Mouse (Mus musculus): ENCODE measurements around the gene Lamtor2. TPM values are rescaled to one million over a fixed set of nuclear protein-coding genes. Genes with fewer than 3 reads are reported as not detected.

Lamtor2 gene
- polyA plus RNA-seq, 1 experiment from 2014 or later, result 182 TPM

DNA sequence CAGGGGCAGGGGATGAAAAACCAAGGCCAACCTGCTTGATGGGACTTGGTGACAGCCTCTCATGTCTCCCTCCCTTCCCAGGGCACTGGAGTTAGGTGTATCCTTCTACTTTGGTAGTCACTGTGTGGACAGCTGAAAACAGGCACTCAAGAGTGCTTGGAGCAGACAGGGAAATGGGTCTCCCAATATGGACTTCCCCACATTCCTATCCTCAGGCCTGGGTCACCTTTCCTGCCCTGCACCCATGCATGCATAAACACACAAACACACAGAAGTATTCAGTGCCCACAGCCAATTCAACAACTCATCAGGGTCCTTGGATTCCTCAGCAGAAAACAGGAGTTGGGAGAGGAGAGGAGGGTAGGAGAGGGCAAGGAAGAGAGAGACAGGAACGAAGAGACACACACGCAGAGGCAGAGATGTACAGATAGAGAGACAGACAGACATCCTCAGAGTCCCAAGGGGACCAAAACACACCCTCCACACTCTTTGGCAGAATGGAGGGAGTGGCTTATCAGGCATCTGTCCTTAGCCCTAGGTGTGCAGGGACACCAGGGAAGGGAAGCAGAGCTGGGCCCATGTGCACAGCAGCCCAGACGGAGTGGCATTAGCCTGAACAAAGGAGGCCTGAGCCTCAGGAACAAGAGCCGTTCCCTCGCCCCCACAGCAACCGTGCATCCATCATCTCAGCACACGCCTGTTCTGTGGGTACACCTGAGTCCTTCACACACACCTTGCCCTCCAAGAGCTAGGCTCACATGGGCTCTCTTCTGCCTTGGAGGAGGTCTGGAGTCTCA is 23.5 kb downstream of the Lamtor2 start:
- Histone ChIP-seq H3K4me1 (replicated peaks) (peaks cover 57% of the 10 kb centered on the region), H3K4me3 (replicated peaks) (peak overlapping the region; percentile 94), H3K4me2 (replicated peaks) (peak overlapping the region; percentile 89), H3K27me3 (no peaks in the 10 kb centered on the region), H3K9ac (replicated peaks) (peak overlapping the region; percentile 100), H3K9me3 (no peaks in the 10 kb centered on the region), H3K36me3 (peaks cover 10% of the 10 kb centered on the region), H3K27ac (peak overlapping the region; percentile 99)
- 15% methylated on average over 7 of the region's 7 CpGs for WGBS
- ATAC-seq, result no peak

DNA sequence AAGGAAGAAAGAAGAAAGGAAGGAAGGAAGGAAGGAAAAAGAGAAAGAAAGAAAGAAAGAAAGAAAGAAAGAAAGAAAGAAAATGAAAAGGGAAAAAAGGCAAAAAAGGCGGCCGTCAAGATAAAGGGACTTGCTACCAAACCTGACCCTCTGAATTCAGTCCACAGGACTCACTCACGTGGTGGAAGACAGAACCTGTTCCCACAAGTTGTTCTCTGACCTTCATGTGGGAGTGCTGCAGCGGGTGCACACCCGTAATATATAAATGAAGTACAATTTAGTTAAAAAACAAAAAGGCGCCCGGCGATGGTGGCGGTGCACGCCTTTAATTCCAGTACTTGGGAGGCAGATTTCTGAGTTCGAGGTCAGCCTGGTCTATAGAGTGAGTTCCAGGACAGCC is 24.2 kb downstream of the Lamtor2 start:
- ATAC-seq, result no peak
- Histone ChIP-seq H3K27me3 (no peaks in the 10 kb centered on the region), H3K36me3 (peaks cover 18% of the 10 kb centered on the region), H3K9ac (replicated peaks) (no peak overlapping the region), H3K4me3 (replicated peaks) (peak overlapping the region; percentile 94; the same call in 1 of the 2 replicates), H3K4me1 (replicated peaks) (peaks cover 53% of the 10 kb centered on the region), H3K27ac (no peak overlapping the region), H3K9me3 (no peaks in the 10 kb centered on the region), H3K4me2 (replicated peaks) (peak overlapping the region; percentile 89)
- WGBS, result 83% methylated on average over 11 of the region's 11 CpGs

DNA sequence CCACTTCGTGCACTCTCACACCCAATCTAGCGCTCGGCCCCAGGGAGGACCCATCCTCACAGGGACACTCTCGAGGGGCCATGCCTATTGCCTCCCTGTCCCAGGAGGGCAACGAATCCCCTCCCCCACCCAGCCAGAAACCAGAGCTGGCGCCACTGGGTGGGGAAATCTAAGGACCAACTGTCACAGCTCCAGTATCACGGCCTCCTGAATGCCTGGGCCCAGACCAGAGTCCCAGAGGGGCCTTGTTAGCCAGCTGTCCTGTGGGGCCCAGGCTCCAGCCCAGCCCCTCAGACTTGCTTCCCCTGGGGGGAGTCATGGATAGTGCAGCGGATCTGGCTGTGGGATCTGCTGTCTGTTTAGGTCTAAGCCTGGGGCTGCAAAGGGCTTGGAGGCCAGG is 25.3 kb downstream of the Lamtor2 start:
- Histone ChIP-seq H3K9ac (replicated peaks) (peak overlapping the region; percentile 65), H3K27ac (peak overlapping the region; percentile 73), H3K4me1 (replicated peaks) (peaks cover 53% of the 10 kb centered on the region), H3K9me3 (no peaks in the 10 kb centered on the region), H3K27me3 (no peaks in the 10 kb centered on the region), H3K4me2 (replicated peaks) (peak overlapping the region; percentile 89), H3K36me3 (peaks cover 27% of the 10 kb centered on the region), H3K4me3 (replicated peaks) (peak overlapping the region; percentile 18)
- 29% methylated on average over 8 of the region's 8 CpGs for WGBS
- ATAC-seq, result no peak

DNA sequence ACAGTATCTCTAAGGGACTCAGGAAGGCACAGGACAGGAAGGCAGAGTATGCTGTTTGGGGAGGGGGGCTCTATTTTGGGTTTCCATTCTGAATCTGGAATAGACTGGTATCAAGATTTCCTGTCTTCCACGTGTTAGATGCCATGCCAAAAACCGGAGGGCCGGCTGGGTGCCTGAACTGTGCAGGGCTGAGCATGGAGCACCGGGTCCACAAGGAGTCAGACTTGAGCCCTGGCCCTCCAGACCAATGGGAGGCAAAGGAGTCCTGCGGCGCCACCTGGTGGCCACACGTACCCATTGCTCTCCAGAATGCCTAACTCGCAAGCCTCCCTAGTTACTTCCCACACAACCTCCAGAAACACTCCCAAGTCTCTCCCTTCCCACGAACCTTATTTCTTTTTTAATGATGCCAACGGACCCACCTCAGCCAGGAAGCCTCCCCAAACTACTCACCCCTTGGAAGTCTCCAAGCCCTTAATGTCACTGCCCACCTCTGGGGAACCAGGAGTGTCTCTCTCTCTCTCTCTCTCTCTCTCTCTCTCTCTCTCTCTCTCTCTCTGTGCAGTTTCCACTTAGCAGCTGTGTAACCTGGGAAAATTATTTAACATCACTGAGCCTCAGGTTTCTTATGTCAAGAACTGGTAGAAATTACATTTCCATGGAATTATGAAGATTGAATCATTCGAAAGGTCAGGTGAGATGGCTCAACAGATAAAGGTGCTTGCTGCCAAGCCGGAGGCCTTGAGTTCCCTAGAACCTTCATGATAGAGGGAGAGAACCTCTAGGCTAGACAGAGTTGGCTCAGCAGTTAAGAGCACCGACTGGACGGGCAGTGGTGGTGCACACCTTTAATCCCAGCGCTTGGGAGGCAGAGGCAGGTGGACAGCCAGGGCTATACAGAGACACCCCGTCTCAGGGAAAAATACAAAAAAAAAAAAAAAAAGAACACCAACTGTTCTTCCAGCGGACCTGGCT is 26.4 kb downstream of the Lamtor2 start:
- peak overlapping the region; percentile 46 for H3K4me2 ChIP-seq (replicated peaks)
- H3K9me3 ChIP-seq, result no peaks in the 10 kb centered on the region
- 36% methylated on average over 17 of the region's 17 CpGs for WGBS
- peaks cover 27% of the 10 kb centered on the region for H3K36me3 ChIP-seq
- peak overlapping the region; percentile 21 for H3K4me3 ChIP-seq (replicated peaks)
- peak overlapping the region; percentile 43; the same call in 1 of the 2 replicates for H3K9ac ChIP-seq (replicated peaks)
- peaks cover 58% of the 10 kb centered on the region for H3K4me1 ChIP-seq (replicated peaks)
- ATAC-seq, result peak; percentile 68
- H3K27ac ChIP-seq, result peak overlapping the region; percentile 36; the same call in 1 of the 2 replicates
- H3K27me3 ChIP-seq, result no peaks in the 10 kb centered on the region

DNA sequence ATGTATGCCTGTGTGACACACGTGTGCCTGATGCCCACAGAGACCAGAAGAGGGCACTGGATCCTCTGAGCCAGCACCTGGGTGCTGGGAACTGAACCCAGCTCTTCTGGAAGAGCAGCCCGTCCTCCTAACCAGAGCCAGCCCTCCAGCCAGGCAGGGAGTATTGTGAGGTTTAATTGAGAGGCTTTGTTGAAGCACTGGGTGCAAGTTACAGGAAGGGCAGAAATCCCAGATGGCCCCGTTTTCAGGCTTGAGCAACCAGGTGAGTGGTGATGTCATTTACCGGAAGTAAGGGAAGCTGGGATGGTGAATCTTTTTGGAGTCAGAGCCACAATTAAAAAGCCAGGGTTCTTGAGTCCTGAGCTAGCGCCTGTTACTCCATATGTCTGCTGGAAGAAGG is 27.9 kb downstream of the Lamtor2 start:
- H3K9ac ChIP-seq (replicated peaks), result 0 out of 2 replicates have a peak overlapping the region, but pooled peaks have one; percentile 30
- WGBS, result 88% methylated on average over 5 of the region's 5 CpGs
- peaks cover 52% of the 10 kb centered on the region for H3K4me1 ChIP-seq (replicated peaks)
- H3K27ac ChIP-seq, result no peak overlapping the region
- no peaks in the 10 kb centered on the region for H3K27me3 ChIP-seq
- H3K4me3 ChIP-seq (replicated peaks), result no peak overlapping the region
- H3K4me2 ChIP-seq (replicated peaks), result no peak overlapping the region
- ATAC-seq, result no peak
- H3K36me3 ChIP-seq, result peaks cover 27% of the 10 kb centered on the region
- H3K9me3 ChIP-seq, result no peaks in the 10 kb centered on the region

DNA sequence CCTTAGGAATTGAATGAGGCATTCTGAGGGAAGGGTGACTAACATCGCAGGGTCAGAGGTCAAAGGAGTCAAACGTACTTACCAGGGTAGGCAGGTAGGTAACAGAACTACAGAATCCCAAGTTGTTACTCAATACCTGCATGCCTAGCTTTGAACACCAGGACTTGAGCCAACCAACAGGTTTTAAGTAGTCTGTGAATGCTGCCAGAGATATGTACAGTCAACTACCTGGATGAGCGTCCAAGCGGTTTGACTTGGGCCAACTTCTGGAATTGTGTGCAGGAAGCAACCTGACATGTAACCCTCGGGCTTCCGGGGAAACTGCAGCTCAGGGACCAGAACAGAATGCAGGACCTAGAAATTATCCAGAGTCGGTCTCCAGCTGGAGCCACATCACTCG is 29.8 kb downstream of the Lamtor2 start:
- no peak overlapping the region for H3K9ac ChIP-seq (replicated peaks)
- H3K9me3 ChIP-seq, result no peaks in the 10 kb centered on the region
- no peak for ATAC-seq
- H3K36me3 ChIP-seq, result peaks cover 27% of the 10 kb centered on the region
- no peak overlapping the region for H3K27ac ChIP-seq
- WGBS, result 95% methylated on average over 8 of the region's 8 CpGs
- no peak overlapping the region for H3K4me2 ChIP-seq (replicated peaks)
- H3K27me3 ChIP-seq, result no peaks in the 10 kb centered on the region
- no peak overlapping the region for H3K4me3 ChIP-seq (replicated peaks)
- peaks cover 33% of the 10 kb centered on the region for H3K4me1 ChIP-seq (replicated peaks)

DNA sequence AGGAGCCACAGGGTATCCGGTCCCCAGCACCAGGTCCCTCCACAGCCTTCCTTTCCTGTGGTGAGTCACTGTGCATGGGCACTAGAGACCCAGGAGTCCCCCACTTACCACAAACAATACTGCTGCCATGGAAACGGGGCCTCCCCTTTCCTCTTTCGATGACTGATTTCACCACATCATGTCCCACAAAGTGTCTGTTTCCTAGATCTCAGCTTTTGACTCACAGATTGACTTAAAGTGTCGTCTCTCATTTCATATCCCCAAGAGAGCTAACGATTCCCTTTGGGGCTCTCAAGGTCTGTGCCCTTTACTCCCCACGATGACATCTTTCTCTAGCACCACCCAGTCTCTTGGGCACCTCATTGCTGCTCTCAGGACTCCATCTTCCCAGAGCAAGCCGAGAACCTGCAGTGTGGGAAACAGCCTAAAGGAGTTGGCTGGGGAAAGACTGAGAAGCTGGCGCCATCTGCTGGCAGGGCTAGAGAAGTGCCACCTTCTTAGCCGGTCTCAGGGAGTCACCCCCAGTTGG is 31.0 kb downstream of the Lamtor2 start:
- H3K4me1 ChIP-seq (replicated peaks), result peaks cover 21% of the 10 kb centered on the region
- no peaks in the 10 kb centered on the region for H3K9me3 ChIP-seq
- ATAC-seq, result peak; percentile 47

DNA sequence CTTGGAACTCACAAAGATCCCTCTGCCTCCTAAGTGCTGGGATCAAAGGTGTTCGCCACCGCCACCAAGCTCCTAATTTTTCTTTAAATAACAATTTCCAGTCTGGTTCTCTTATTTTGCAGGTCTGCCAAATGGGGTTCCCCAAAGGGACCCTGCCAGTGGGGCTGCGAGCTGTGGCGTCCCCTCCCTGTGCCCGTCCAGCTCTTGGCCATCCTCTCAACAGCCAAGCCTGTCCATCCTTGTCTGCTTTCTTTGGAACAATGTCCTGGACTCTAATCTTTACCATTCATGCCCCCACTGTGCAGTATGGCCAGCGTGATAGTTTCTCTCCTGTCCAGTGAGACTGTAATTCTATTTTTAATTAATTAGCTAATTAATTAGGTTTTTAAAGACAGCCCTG is 31.7 kb downstream of the Lamtor2 start:
- no peaks in the 10 kb centered on the region for H3K27me3 ChIP-seq
- peaks cover 14% of the 10 kb centered on the region for H3K4me1 ChIP-seq (replicated peaks)
- H3K4me3 ChIP-seq (replicated peaks), result no peak overlapping the region
- no peak overlapping the region for H3K27ac ChIP-seq
- H3K9ac ChIP-seq (replicated peaks), result no peak overlapping the region
- peaks cover 27% of the 10 kb centered on the region for H3K36me3 ChIP-seq
- no peak overlapping the region for H3K4me2 ChIP-seq (replicated peaks)
- 92% methylated on average over 6 of the region's 6 CpGs for WGBS
- ATAC-seq, result no peak
- H3K9me3 ChIP-seq, result no peaks in the 10 kb centered on the region

More for the DNA sequence above, 31.0 kb downstream of the Lamtor2 start:
- H3K9ac ChIP-seq (replicated peaks), result no peak overlapping the region
- H3K4me2 ChIP-seq (replicated peaks), result no peak overlapping the region
- H3K27ac ChIP-seq, result no peak overlapping the region
- 35% methylated on average over 9 of the region's 9 CpGs for WGBS
- no peaks in the 10 kb centered on the region for H3K27me3 ChIP-seq
- no peak overlapping the region for H3K4me3 ChIP-seq (replicated peaks)
- H3K36me3 ChIP-seq, result peaks cover 27% of the 10 kb centered on the region

DNA sequence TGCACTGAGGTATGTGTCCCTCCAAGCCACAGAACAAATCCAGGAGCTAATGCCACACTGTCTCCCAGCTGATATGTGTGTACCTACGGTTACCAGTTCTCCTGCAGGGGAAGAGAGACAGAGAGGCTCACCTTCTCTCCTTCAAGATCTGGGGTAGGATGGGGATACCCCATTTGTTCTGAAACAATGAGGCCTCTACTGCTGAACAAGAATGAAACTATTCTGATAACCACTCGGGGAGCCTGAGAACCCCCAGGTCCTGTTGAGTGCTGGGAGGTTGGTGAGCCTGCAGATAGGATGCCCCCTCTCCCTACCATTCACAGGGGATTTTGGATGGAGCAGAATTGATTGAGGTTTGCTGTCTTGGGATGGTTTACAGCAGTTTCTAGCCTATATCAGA is 32.8 kb downstream of the Lamtor2 start:
- H3K4me3 ChIP-seq (replicated peaks), result no peak overlapping the region
- no peak overlapping the region for H3K4me2 ChIP-seq (replicated peaks)
- peaks cover 5% of the 10 kb centered on the region; the same call in 1 of the 2 replicates for H3K4me1 ChIP-seq (replicated peaks)
- no peak overlapping the region for H3K9ac ChIP-seq (replicated peaks)
- H3K9me3 ChIP-seq, result no peaks in the 10 kb centered on the region
- 75% methylated on average over 2 of the region's 2 CpGs for WGBS
- H3K27me3 ChIP-seq, result no peaks in the 10 kb centered on the region
- H3K27ac ChIP-seq, result no peak overlapping the region
- peaks cover 24% of the 10 kb centered on the region for H3K36me3 ChIP-seq
- ATAC-seq, result no peak

DNA sequence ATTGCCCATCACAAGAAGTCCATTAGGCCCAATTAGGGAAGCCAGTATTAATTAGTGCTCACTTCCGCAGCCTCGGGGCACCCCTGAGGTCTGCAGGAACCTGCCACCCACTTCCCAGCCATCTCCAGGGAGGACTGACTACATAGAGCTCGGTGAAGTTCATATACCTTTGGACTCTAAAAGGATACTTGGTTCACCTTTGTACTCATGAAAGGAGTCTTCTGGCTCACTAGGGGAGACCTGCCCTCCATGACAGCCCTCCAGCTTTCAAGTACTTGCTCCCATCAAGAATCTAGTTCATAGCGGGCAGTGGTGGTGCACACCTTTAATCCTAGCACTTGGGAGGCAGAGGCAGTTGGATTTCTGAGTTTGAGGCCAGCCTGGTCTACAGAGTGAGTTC is 34.5 kb downstream of the Lamtor2 start:
- H3K9ac ChIP-seq (replicated peaks), result no peak overlapping the region
- no peak overlapping the region for H3K27ac ChIP-seq
- WGBS, result 90% methylated on average over 4 of the region's 4 CpGs
- no peaks in the 10 kb centered on the region for H3K9me3 ChIP-seq
- H3K27me3 ChIP-seq, result no peaks in the 10 kb centered on the region
- H3K36me3 ChIP-seq, result peaks cover 7% of the 10 kb centered on the region; the same call in 1 of the 2 replicates
- H3K4me3 ChIP-seq (replicated peaks), result no peak overlapping the region
- peaks cover 10% of the 10 kb centered on the region for H3K4me1 ChIP-seq (replicated peaks)
- no peak for ATAC-seq
- no peak overlapping the region for H3K4me2 ChIP-seq (replicated peaks)

DNA sequence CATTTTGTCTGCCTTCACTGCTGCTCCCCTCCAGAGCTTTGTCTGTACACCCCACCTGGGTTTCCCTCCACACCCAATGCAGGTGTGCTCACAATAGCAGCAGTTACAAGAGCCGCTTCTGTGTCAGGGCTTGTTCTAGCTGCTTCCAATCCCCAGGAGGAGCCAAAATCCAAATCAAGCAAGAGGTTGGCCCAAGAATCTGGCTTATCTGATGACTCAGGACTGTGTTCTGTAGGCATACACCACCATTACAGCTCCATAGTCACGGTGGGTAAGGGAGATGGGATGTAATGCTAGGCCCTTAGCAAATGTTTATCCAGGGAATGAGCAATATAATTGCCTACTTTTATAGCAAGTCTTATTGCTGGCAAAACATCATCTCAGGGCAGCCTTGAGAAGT is 36.5 kb downstream of the Lamtor2 start:
- Histone ChIP-seq H3K4me2 (replicated peaks) (no peak overlapping the region), H3K27me3 (0 out of 2 replicates have a peak, but pooled peaks cover 2% of the 10 kb centered on the region), H3K4me1 (replicated peaks) (peaks cover 23% of the 10 kb centered on the region), H3K9ac (replicated peaks) (no peak overlapping the region), H3K36me3 (no peaks in the 10 kb centered on the region), H3K4me3 (replicated peaks) (no peak overlapping the region), H3K27ac (no peak overlapping the region), H3K9me3 (no peaks in the 10 kb centered on the region)
- ATAC-seq, result no peak
- 91% methylated on average over 2 of the region's 2 CpGs for WGBS

DNA sequence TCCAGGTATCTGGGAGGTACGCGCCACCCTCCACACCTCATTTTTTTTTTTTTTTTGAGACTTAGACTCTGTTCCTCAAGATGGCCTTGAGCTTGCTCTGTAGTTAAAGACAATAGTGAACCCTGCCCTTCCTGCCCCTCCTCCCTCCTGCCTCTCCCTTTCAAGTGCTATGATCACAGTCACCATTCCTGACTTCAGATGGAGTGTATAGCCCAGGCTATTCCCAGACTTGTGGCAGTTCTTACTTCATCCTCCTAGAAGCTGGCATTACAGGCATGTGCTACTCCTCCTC is 37.8 kb downstream of the Lamtor2 start:
- Histone ChIP-seq H3K27ac (no peak overlapping the region), H3K9ac (replicated peaks) (no peak overlapping the region), H3K9me3 (no peaks in the 10 kb centered on the region), H3K4me2 (replicated peaks) (no peak overlapping the region), H3K4me3 (replicated peaks) (no peak overlapping the region), H3K36me3 (no peaks in the 10 kb centered on the region), H3K4me1 (replicated peaks) (peaks cover 32% of the 10 kb centered on the region), H3K27me3 (0 out of 2 replicates have a peak, but pooled peaks cover 2% of the 10 kb centered on the region)
- WGBS, result 89% methylated on average over 2 of the region's 2 CpGs
- no peak for ATAC-seq
